Mouse (Mus musculus): ENCODE results near the gene Slc9a8.

- no peak for TF ChIP-seq GATA1 (IDR thresholded peaks at IDR 0.05; ENCODE audit: borderline replicate concordance, low read length)
- TF ChIP-seq FLI1 (IDR thresholded peaks at IDR 0.05; ENCODE audit: low read length), result no peak
Measured at GRCm38 (mm10) chr2:167382389-167382788, 39.1 kb upstream of the Slc9a8 start.

Measured in megakaryocyte, embryonic 14.5 days (primary cell).